Mouse (Mus musculus): ENCODE measurements around the gene Hyal2.

Hyal2 gene

GRCm38 (mm10) chr9:107567702-107568319, at the start of gene Hyal2:
Hyal2 (plus strand) TSS chr9:107567945.
- DNase-seq = no peak

- peak; percentile 58 for DNase-seq
These were observed 47.4 kb upstream of the Hyal2 start for GRCm38 (mm10) chr9:107520331-107520730.

GRCm38 (mm10) chr9:107521190-107521589, 46.6 kb upstream of the Hyal2 start:
- no peak for DNase-seq

GRCm38 (mm10) chr9:107521711-107522399, 45.9 kb upstream of the Hyal2 start:
- DNase-seq = peak; percentile 77

- no peak for DNase-seq
These were observed 45.4 kb upstream of the Hyal2 start for GRCm38 (mm10) chr9:107522400-107522711.

GRCm38 (mm10) chr9:107526198-107527026, 41.3 kb upstream of the Hyal2 start:
- DNase-seq = peak; percentile 84

- DNase-seq = peak; percentile 98
These were observed 33.8 kb upstream of the Hyal2 start, which contains the start of gene Tmem115 for GRCm38 (mm10) chr9:107533791-107534407. Tmem115 (plus strand) TSS chr9:107533945.

- DNase-seq = no peak
These were observed 33.1 kb upstream of the Hyal2 start for GRCm38 (mm10) chr9:107534408-107535202.

GRCm38 (mm10) chr9:107538231-107538630, 29.5 kb upstream of the Hyal2 start:
- DNase-seq = no peak

GRCm38 (mm10) chr9:107538711-107539110, 29.0 kb upstream of the Hyal2 start:
- DNase-seq = no peak

GRCm38 (mm10) chr9:107539940-107540339, 27.8 kb upstream of the Hyal2 start:
- no peak for DNase-seq

GRCm38 (mm10) chr9:107540420-107540819, 27.3 kb upstream of the Hyal2 start:
- no peak for DNase-seq

- DNase-seq = no peak
These were observed 26.7 kb upstream of the Hyal2 start for GRCm38 (mm10) chr9:107541005-107541404.

GRCm38 (mm10) chr9:107541474-107542351, 26.0 kb upstream of the Hyal2 start, which contains the start of the genes Cyb561d2 and Nprl2:
Cyb561d2 (minus strand) TSS chr9:107542193.
Nprl2 (plus strand) TSS chr9:107542226.
- DNase-seq = peak; percentile 96

GRCm38 (mm10) chr9:107542352-107542686, 25.4 kb upstream of the Hyal2 start:
- no peak for DNase-seq

GRCm38 (mm10) chr9:107542721-107543120, 25.0 kb upstream of the Hyal2 start:
- no peak for DNase-seq

- DNase-seq = no peak
These were observed 24.4 kb upstream of the Hyal2 start for GRCm38 (mm10) chr9:107543299-107543698.

- no peak for DNase-seq
These were observed 23.5 kb upstream of the Hyal2 start for GRCm38 (mm10) chr9:107544196-107544700.

- DNase-seq = no peak
These were observed 23.0 kb upstream of the Hyal2 start for GRCm38 (mm10) chr9:107544729-107545128.

GRCm38 (mm10) chr9:107545199-107545598, 22.5 kb upstream of the Hyal2 start:
- DNase-seq = no peak

GRCm38 (mm10) chr9:107545602-107546001, 22.1 kb upstream of the Hyal2 start:
- peak; percentile 82 for DNase-seq

All from retina, postnatal 1 day (tissue).